Mouse (Mus musculus) liver, embryonic 16.5 days (tissue): ENCODE data around the gene Olfr93. TPM values are rescaled to one million over a fixed set of nuclear protein-coding genes. Genes with fewer than 3 reads are reported as not detected.

Experiments used
- ATAC-seq: fragments of 200-750 bp; cut with Nextera tagmentation; 2 replicates; pipeline ENCODE4 v1.8.0; 2017; ENCODE audit warnings: low read depth, mild to moderate bottlenecking, moderate number of reproducible peaks, moderate library complexity
- H3K27ac ChIP-seq: fragments of 300-500 bp; sonication (generic); 2 replicates; pipeline ENCODE4 v1.5.1; 2014; ENCODE audit warnings: mild to moderate bottlenecking, low read length
- H3K27me3 ChIP-seq: fragments of 300-500 bp; sonication (generic); 2 replicates; pipeline ENCODE4 v1.6.1; 2014; ENCODE audit warnings: low read depth, low read length, mixed read lengths; ENCODE audit not compliant: control insufficient read depth, insufficient read depth
- H3K36me3 ChIP-seq: fragments of 300-500 bp; sonication (generic); 2 replicates; pipeline ENCODE4 v1.6.1; 2014; ENCODE audit warnings: mild to moderate bottlenecking; ENCODE audit not compliant: control insufficient read depth, insufficient read depth
- H3K4me1 ChIP-seq: fragments of 300-500 bp; sonication (generic); 2 replicates; pipeline ENCODE4 v1.6.1; 2014; ENCODE audit warnings: low read depth, low read length, mixed read lengths; ENCODE audit not compliant: control insufficient read depth
- H3K4me2 ChIP-seq: fragments of 300-500 bp; sonication (generic); 2 replicates; pipeline ENCODE4 v1.6.1; 2014; ENCODE audit warnings: low read depth, low read length, mixed read lengths
- H3K4me3 ChIP-seq: fragments of 300-500 bp; sonication (generic); 2 replicates; pipeline ENCODE4 v1.5.1; 2014; ENCODE audit warnings: low read depth, mild to moderate bottlenecking, low read length
- H3K9ac ChIP-seq: fragments of 300-500 bp; sonication (generic); 2 replicates; pipeline ENCODE4 v1.6.1; 2014; ENCODE audit warnings: low read depth, low read length
- H3K9me3 ChIP-seq: fragments of 300-500 bp; sonication (generic); replicated peaks from 2 replicates; pipeline ENCODE4 v1.6.1; 2016; ENCODE audit warnings: low read length; ENCODE audit not compliant: control insufficient read depth
- WGBS: fragments of 180-500 bp; shearing (Covaris S2); extraction: QIAGEN DNeasy Blood & Tissue Kit; methylation state at CpG from one replicate; pipeline ENCODE4 v1.1.7; 2014; ENCODE audit not compliant: insufficient replicate concordance; 5-methylcytosine and 5-hydroxymethylcytosine counted together
- polyA plus RNA-seq: library from polyadenylated mRNA; unstranded; fragments of >200 nt; fragmentation: Nextera tagmentation; extraction: Ambion mirVana; gene quantifications from 2 replicates; pipeline ENCODE4 v1.2.1, GENCODE M21; 2015

Gene Olfr93
- not detected in 2 replicates for polyA plus RNA-seq

GRCm38 (mm10) chr17:37161394-37161793 lies at the start of gene Olfr93:
Olfr93 (minus strand) TSS chr17:37161494.
- H3K36me3 ChIP-seq = no peaks in the 10 kb centered on the region
- H3K27me3 ChIP-seq = no peaks in the 10 kb centered on the region
- no peak within 1 kb of the TSS for H3K9ac ChIP-seq
- no peaks in the 10 kb centered on the region for H3K4me1 ChIP-seq
- H3K4me2 ChIP-seq = no peak within 1 kb of the TSS
- H3K4me3 ChIP-seq = no peak within 1 kb of the TSS
- no peak for ATAC-seq
- H3K9me3 ChIP-seq = no peaks in the 10 kb centered on the region
- no peak within 1 kb of the TSS for H3K27ac ChIP-seq

DNA sequence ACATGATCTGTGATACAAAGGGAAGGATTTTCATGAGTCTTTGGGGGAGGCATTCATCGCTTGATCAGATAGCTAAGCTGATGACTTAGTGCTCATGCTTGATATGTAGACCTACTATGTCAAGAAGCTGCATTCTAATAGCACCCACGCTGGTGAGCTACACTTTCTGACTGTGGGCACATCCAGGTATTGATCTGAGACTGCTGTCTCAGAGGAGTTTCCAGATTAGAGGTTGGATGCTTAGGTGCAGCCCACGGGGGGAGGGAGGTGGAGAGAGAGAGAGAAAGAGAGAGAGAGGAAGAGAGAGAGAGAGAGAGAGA lies 42.6 kb upstream of the Olfr93 start:
- H3K9me3 ChIP-seq = no peaks in the 10 kb centered on the region
- H3K27me3 ChIP-seq = no peaks in the 10 kb centered on the region
- H3K4me1 ChIP-seq = no peaks in the 10 kb centered on the region
- ATAC-seq = no peak
- WGBS = 22% methylated on average over 3 of the region's 3 CpGs
- H3K4me2 ChIP-seq = no peak overlapping the region
- H3K27ac ChIP-seq = no peak overlapping the region
- no peak overlapping the region for H3K9ac ChIP-seq
- H3K36me3 ChIP-seq = no peaks in the 10 kb centered on the region
- no peak overlapping the region for H3K4me3 ChIP-seq

DNA sequence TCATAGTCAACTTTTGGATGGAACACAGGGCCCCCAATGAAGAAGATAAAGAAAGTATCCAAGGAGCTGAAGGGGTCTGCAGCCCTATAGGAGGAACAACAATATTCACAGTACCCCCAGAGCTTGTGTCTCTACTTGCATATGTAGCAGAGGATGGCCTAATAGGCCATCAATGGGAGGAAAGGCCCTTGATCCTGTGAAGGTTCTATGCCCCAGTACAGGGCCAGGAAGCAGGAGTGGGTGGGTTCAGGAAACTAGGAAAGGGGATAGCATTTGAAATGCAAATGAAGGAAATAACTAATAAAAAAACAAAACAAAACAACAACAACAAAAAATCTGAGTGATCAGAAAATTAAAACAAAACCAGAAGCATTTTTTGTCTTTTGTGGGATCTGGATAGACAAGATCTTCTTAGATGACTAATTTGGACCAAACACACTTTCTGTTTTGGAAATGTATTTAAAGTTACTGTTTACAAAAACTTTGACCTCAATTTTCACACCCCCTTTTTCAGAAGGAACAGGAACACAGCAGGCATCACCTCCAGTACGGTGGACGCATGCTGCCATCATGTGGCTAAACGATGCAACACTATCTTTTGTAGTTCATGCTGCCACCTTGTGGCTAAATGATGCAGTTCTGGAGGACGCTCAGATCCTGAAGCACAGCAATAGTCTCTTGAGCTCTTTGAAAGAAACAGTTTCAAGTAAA lies 42.1 kb upstream of the Olfr93 start:
- WGBS = 1% methylated on average over 4 of the region's 4 CpGs
- Histone ChIP-seq H3K4me2 (no peak overlapping the region), H3K4me3 (no peak overlapping the region), H3K4me1 (no peaks in the 10 kb centered on the region), H3K36me3 (no peaks in the 10 kb centered on the region), H3K9me3 (no peaks in the 10 kb centered on the region), H3K27me3 (no peaks in the 10 kb centered on the region; the same call in 1 of the 2 replicates), H3K27ac (no peak overlapping the region), H3K9ac (no peak overlapping the region)
- ATAC-seq = peak; percentile 51

- H3K27me3 ChIP-seq = peaks cover 21% of the 10 kb centered on the region
- H3K9ac ChIP-seq = no peak within 1 kb of the TSS
- 54% methylated on average over 2 of the region's 2 CpGs for whole genome bisulfite sequencing
- no peak for ATAC-seq
- H3K4me1 ChIP-seq = no peaks in the 10 kb centered on the region
- H3K4me3 ChIP-seq = no peak within 1 kb of the TSS
- H3K4me2 ChIP-seq = no peak within 1 kb of the TSS
- H3K27ac ChIP-seq = no peak within 1 kb of the TSS
- H3K9me3 ChIP-seq = no peaks in the 10 kb centered on the region
- H3K36me3 ChIP-seq = no peaks in the 10 kb centered on the region
Observed at GRCm38 (mm10) chr17:37200894-37201293, 39.6 kb upstream of the Olfr93 start, which contains the start of gene Olfr94. Olfr94 (minus strand) TSS chr17:37200994.

DNA sequence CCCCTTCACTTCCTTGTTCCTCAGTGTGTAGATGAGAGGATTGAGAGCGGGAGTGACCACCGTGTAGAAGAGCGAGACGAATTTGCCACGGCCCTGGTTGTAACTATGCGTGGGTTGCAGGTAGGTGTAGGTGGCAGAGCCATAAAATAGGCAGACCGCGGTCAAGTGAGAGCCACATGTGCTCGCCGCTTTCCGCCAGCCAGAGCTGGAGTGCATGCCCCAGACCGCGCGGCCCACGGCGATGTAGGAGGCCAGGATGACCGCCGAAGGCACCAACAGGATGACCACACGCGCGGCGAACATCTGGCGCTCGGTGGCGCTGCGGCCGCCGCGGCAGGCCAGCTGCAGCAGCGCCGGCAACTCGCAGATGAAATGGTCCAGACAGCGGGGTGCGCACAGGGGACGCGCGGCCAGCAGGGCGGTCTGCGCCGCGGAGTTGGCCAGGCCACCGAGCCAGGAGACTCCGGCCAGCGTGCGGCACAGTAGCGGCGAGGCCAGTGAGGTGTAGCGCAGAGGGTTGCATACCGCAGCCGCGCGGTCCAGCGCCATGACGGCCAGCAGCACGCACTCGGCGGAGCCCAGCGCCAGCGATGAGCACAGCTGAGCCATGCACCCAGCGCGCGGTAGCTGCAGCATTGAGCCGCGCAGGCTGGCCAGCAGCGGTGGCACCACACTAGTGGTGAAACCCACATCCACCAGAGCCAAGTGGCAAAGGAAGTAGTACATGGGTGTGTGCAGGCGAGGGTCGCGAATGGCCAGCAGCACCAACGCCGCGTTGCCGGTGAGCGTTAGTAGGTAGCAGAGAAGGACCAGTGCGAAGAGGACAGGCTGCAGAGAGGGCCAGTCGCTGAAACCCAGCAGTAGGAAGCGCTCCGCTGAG lies 35.8 kb upstream of the Olfr93 start:
- no peaks in the 10 kb centered on the region for H3K36me3 ChIP-seq
- ATAC-seq = 0 out of 2 replicates have a peak, but pooled peaks have one; percentile 9
- H3K9me3 ChIP-seq = no peaks in the 10 kb centered on the region
- H3K4me1 ChIP-seq = no peaks in the 10 kb centered on the region
- H3K9ac ChIP-seq = no peak overlapping the region
- peaks cover 21% of the 10 kb centered on the region for H3K27me3 ChIP-seq
- no peak overlapping the region for H3K27ac ChIP-seq
- H3K4me2 ChIP-seq = peak overlapping the region; percentile 39
- peak overlapping the region; percentile 30 for H3K4me3 ChIP-seq
- 1% methylated on average over 75 of the region's 77 CpGs for WGBS

DNA sequence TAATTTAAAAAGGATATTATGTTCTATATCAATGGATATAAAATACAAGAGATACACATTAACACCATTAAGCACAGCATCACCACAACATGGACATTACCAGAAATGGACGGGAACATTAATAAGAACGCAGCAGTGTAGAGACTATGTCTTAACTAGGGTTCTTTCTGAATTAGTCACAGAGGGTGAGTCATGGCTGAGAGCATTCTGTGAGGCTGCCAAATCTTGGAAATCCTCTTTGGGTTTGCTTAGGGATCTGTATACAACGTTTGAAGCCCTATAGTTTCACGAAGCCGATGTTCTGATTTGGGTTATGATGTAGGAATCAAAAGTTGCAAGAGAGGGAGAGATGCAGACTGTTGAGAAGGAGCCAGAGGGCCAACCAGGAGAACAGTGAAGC lies 33.5 kb upstream of the Olfr93 start:
- no peak for ATAC-seq
- H3K9me3 ChIP-seq = no peaks in the 10 kb centered on the region
- peaks cover 21% of the 10 kb centered on the region for H3K27me3 ChIP-seq
- H3K4me1 ChIP-seq = no peaks in the 10 kb centered on the region
- WGBS = 68% methylated on average over 5 of the region's 5 CpGs
- no peaks in the 10 kb centered on the region for H3K36me3 ChIP-seq
- H3K9ac ChIP-seq = no peak overlapping the region
- no peak overlapping the region for H3K4me2 ChIP-seq
- H3K27ac ChIP-seq = no peak overlapping the region
- no peak overlapping the region for H3K4me3 ChIP-seq

DNA sequence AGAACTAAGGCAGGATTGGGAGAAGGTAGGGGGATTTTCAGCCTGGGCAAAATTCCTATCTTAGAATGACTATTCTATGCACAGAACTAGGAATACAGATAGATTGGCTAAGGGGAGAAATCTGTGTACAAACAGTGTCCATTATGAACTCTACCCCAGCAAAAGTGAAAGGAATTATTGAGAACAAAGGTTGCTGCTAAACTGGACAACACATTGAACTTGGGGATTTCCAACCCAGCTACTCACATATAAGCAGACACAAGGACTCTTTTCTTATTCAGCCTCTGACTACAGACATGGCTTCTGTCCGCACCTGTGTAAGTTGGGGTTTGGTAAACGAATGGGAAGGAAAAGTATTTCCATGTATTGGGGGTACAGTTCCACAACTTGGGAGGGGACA lies 32.4 kb upstream of the Olfr93 start, which contains the start of gene Ubd:
Gene Ubd (plus strand): TSS at position 237 of the 400 bp plus-strand sequence.
- Histone ChIP-seq H3K9ac (no peak within 1 kb of the TSS), H3K4me1 (no peaks in the 10 kb centered on the region), H3K4me2 (no peak within 1 kb of the TSS), H3K36me3 (no peaks in the 10 kb centered on the region), H3K27me3 (peaks cover 21% of the 10 kb centered on the region), H3K9me3 (no peaks in the 10 kb centered on the region), H3K27ac (no peak within 1 kb of the TSS), H3K4me3 (no peak within 1 kb of the TSS)
- WGBS = 55% methylated on average over 2 of the region's 2 CpGs
- no peak for ATAC-seq

GRCm38 (mm10) chr17:37193032-37193431 lies 31.7 kb upstream of the Olfr93 start:
- Histone ChIP-seq H3K4me1 (no peaks in the 10 kb centered on the region), H3K9ac (no peak overlapping the region), H3K27ac (no peak overlapping the region), H3K9me3 (no peaks in the 10 kb centered on the region), H3K4me3 (no peak overlapping the region), H3K36me3 (no peaks in the 10 kb centered on the region), H3K27me3 (peaks cover 20% of the 10 kb centered on the region), H3K4me2 (no peak overlapping the region)
- no peak for ATAC-seq

DNA sequence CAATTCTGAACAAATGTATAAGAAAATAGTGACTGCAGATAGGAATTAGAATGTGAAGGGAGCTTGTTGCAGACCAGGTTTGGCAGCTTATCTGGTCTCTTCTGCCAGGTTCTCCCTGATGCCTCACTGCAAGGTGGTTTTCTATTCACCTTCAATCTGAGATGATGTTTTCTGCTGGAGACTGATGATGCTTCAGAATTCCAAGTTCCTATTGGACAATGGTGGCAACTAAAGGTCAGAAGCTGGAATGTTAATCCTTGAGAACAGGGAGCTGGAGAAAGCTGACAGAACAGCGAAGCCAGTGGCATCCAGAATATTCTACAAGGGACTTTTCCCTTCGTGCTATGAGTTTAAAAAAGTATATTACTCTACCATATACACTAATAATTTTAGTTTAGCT lies 29.4 kb upstream of the Olfr93 start:
- Histone ChIP-seq H3K4me1 (no peaks in the 10 kb centered on the region), H3K9ac (no peak overlapping the region), H3K27me3 (no peaks in the 10 kb centered on the region), H3K4me3 (no peak overlapping the region), H3K27ac (no peak overlapping the region), H3K9me3 (no peaks in the 10 kb centered on the region), H3K4me2 (no peak overlapping the region), H3K36me3 (no peaks in the 10 kb centered on the region)
- ATAC-seq = no peak
- 40% methylated on average over 2 of the region's 2 CpGs for WGBS
